Mouse (Mus musculus): ENCODE data around the gene Spty2d1. TPM values are rescaled to one million over a fixed set of nuclear protein-coding genes. Genes with fewer than 3 reads are reported as not detected.
"Not testable (repeated sequence)": the region's sequence is repeated elsewhere in the genome, so short reads cannot be mapped to it uniquely, and the experiment has no call there.

The Spty2d1 gene
- polyA plus RNA-seq, 1 experiment from 2014 or later, result 13.1 TPM

- not testable (repeated sequence) for H3K4me1 ChIP-seq (ENCODE audit: control insufficient read depth, insufficient read depth, low read length); H3K4me3 ChIP-seq (ENCODE audit: low read length); H3K4me2 ChIP-seq (ENCODE audit: low read depth, low read length); H3K27ac ChIP-seq (ENCODE audit: low read length); H3K27me3 ChIP-seq (ENCODE audit: control insufficient read depth, insufficient read depth, low read length); H3K36me3 ChIP-seq (ENCODE audit: control insufficient read depth, insufficient read depth); H3K9me3 ChIP-seq (replicated peaks; ENCODE audit: control insufficient read depth, low read length); H3K9ac ChIP-seq (ENCODE audit: low read length); ATAC-seq (replicated peaks; ENCODE audit: extremely low read depth, insufficient read depth, low FRiP score)
- 73% methylated on average over 3 of the region's 3 CpGs for WGBS
Observed at GRCm38 (mm10) chr7:47026899-47027298, 18.7 kb upstream of the Spty2d1 start.

DNA sequence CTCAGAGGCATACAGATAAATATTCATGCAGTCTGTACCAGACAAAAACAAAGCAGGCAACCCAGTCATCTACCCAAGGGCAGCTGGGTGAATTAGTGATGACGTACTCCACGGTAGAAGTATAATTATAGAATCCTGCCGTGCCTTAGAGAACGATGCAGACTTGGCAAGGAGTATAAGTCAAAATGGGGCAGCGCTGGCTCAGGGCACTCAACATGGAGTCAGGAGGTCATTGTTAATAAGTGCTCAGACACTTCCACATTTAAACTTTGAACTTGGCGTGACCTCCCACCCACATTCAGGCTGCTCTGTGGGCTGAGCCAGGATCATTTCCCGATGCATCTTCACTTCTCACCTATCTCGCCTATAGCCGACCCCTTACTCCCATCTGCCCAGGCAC lies 17.2 kb upstream of the Spty2d1 start:
- WGBS, result 47% methylated on average over 9 of the region's 9 CpGs

GRCm38 (mm10) chr7:47024454-47024853 lies 16.2 kb upstream of the Spty2d1 start:
- H3K4me1 ChIP-seq (ENCODE audit: control insufficient read depth, insufficient read depth, low read length), result no peaks in the 10 kb centered on the region; the same call in 1 of the 2 replicates
- H3K4me2 ChIP-seq (ENCODE audit: low read depth, low read length), result no peak overlapping the region
- H3K27ac ChIP-seq (ENCODE audit: low read length), result no peak overlapping the region
- H3K9me3 ChIP-seq (replicated peaks; ENCODE audit: control insufficient read depth, low read length), result no peaks in the 10 kb centered on the region
- ATAC-seq (replicated peaks; ENCODE audit: extremely low read depth, insufficient read depth, low FRiP score), result no peak
- no peaks in the 10 kb centered on the region for H3K27me3 ChIP-seq (ENCODE audit: control insufficient read depth, insufficient read depth, low read length)
- 83% methylated on average over 7 of the region's 7 CpGs for WGBS
- H3K4me3 ChIP-seq (ENCODE audit: low read length), result no peak overlapping the region
- no peaks in the 10 kb centered on the region for H3K36me3 ChIP-seq (ENCODE audit: control insufficient read depth, insufficient read depth)
- no peak overlapping the region for H3K9ac ChIP-seq (ENCODE audit: low read length)

More for the DNA sequence above, 17.2 kb upstream of the Spty2d1 start:
- no peaks in the 10 kb centered on the region for H3K9me3 ChIP-seq (replicated peaks; ENCODE audit: control insufficient read depth, low read length)
- H3K27ac ChIP-seq (ENCODE audit: low read length), result no peak overlapping the region
- no peak overlapping the region for H3K9ac ChIP-seq (ENCODE audit: low read length)
- peak; percentile 28; the same call in 1 of the 2 replicates for ATAC-seq (replicated peaks; ENCODE audit: extremely low read depth, insufficient read depth, low FRiP score)
- H3K4me3 ChIP-seq (ENCODE audit: low read length), result no peak overlapping the region
- no peaks in the 10 kb centered on the region for H3K27me3 ChIP-seq (ENCODE audit: control insufficient read depth, insufficient read depth, low read length)
- no peak overlapping the region for H3K4me2 ChIP-seq (ENCODE audit: low read depth, low read length)
- no peaks in the 10 kb centered on the region; the same call in 1 of the 2 replicates for H3K4me1 ChIP-seq (ENCODE audit: control insufficient read depth, insufficient read depth, low read length)
- H3K36me3 ChIP-seq (ENCODE audit: control insufficient read depth, insufficient read depth), result no peaks in the 10 kb centered on the region

GRCm38 (mm10) chr7:47023530-47023929 lies 15.3 kb upstream of the Spty2d1 start:
- no peak overlapping the region for H3K9ac ChIP-seq (ENCODE audit: low read length)
- no peak overlapping the region for H3K4me2 ChIP-seq (ENCODE audit: low read depth, low read length)
- H3K9me3 ChIP-seq (replicated peaks; ENCODE audit: control insufficient read depth, low read length), result no peaks in the 10 kb centered on the region
- H3K4me3 ChIP-seq (ENCODE audit: low read length), result no peak overlapping the region
- WGBS, result 12% methylated on average over 6 of the region's 6 CpGs
- no peaks in the 10 kb centered on the region; the same call in 1 of the 2 replicates for H3K4me1 ChIP-seq (ENCODE audit: control insufficient read depth, insufficient read depth, low read length)
- no peak overlapping the region for H3K27ac ChIP-seq (ENCODE audit: low read length)
- H3K36me3 ChIP-seq (ENCODE audit: control insufficient read depth, insufficient read depth), result no peaks in the 10 kb centered on the region
- no peak for ATAC-seq (replicated peaks; ENCODE audit: extremely low read depth, insufficient read depth, low FRiP score)
- H3K27me3 ChIP-seq (ENCODE audit: control insufficient read depth, insufficient read depth, low read length), result no peaks in the 10 kb centered on the region

DNA sequence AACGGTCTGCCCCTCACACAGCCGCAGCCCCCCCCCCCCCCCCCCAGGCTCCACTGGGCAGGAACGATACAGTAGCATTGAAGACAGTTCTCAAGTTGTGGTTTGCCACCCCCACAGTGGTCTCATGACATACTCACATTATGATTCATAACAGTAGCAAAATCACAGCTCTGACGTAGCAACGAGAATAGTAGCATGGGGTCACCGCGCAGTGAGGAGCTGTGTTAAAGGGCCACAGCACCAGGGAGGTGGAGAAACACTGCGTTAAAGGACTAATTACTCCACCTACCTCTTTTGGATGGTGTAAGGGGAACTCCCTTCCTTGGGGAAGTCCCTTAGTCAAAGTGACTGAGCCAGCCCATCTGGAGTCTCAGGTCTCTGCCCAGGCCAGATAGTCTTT lies 14.3 kb upstream of the Spty2d1 start:
- Histone ChIP-seq H3K4me3 (ENCODE audit: low read length) (no peak overlapping the region), H3K4me1 (ENCODE audit: control insufficient read depth, insufficient read depth, low read length) (no peaks in the 10 kb centered on the region; the same call in 1 of the 2 replicates), H3K36me3 (ENCODE audit: control insufficient read depth, insufficient read depth) (no peaks in the 10 kb centered on the region), H3K9ac (ENCODE audit: low read length) (no peak overlapping the region), H3K27ac (ENCODE audit: low read length) (no peak overlapping the region), H3K4me2 (ENCODE audit: low read depth, low read length) (no peak overlapping the region), H3K9me3 (replicated peaks; ENCODE audit: control insufficient read depth, low read length) (no peaks in the 10 kb centered on the region), H3K27me3 (ENCODE audit: control insufficient read depth, insufficient read depth, low read length) (no peaks in the 10 kb centered on the region)
- WGBS, result 54% methylated on average over 8 of the region's 8 CpGs
- ATAC-seq (replicated peaks; ENCODE audit: extremely low read depth, insufficient read depth, low FRiP score), result no peak

DNA sequence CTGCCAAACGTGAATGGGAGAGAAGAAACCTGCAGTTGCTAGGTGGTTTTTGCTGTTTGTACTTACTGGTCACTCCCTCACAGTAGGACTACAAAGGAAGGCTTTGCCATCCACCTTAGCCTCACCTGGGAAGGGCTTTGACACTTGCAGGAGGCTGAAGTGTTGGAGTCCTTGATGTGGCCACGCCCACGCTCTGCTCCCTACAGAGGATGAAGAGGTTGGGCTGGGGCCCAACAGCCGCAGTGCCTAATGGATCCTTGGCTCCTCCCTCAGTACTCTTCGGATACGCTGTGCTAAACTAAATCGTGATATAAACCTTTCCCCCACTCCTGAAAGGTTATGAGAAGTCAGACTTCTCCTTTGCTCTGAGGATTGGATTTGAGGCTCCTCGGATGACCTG lies 12.7 kb upstream of the Spty2d1 start:
- Histone ChIP-seq H3K9me3 (replicated peaks; ENCODE audit: control insufficient read depth, low read length) (no peaks in the 10 kb centered on the region), H3K9ac (ENCODE audit: low read length) (no peak overlapping the region), H3K4me3 (ENCODE audit: low read length) (no peak overlapping the region), H3K36me3 (ENCODE audit: control insufficient read depth, insufficient read depth) (no peaks in the 10 kb centered on the region), H3K27ac (ENCODE audit: low read length) (no peak overlapping the region), H3K27me3 (ENCODE audit: control insufficient read depth, insufficient read depth, low read length) (no peaks in the 10 kb centered on the region), H3K4me1 (ENCODE audit: control insufficient read depth, insufficient read depth, low read length) (no peaks in the 10 kb centered on the region; the same call in 1 of the 2 replicates), H3K4me2 (ENCODE audit: low read depth, low read length) (peak overlapping the region; percentile 29; the same call in 1 of the 2 replicates)
- no peak for ATAC-seq (replicated peaks; ENCODE audit: extremely low read depth, insufficient read depth, low FRiP score)
- 9% methylated on average over 8 of the region's 8 CpGs for WGBS

DNA sequence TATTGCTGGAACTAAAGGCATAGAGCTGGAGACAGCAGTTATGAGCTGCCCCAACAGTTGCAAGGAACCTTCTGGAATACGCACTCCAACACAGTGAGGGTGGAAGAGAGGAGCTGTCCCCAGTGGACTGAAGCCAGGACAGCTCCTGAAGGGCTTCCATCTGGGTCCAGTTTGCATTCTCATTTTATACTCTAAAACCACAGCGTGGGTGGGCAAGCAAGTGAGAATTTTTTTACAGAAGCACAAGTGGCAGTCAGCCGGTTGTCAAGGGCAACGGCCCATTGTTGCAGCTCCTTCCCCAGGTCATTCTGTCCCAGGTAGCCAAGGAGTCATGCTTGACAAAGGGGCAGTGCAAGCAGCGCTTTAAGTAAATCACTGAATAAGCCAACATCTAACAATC lies 11.4 kb upstream of the Spty2d1 start:
- no peaks in the 10 kb centered on the region for H3K36me3 ChIP-seq (ENCODE audit: control insufficient read depth, insufficient read depth)
- H3K4me1 ChIP-seq (ENCODE audit: control insufficient read depth, insufficient read depth, low read length), result peaks cover 8% of the 10 kb centered on the region
- H3K27me3 ChIP-seq (ENCODE audit: control insufficient read depth, insufficient read depth, low read length), result no peaks in the 10 kb centered on the region
- no peak overlapping the region for H3K9ac ChIP-seq (ENCODE audit: low read length)
- no peak for ATAC-seq (replicated peaks; ENCODE audit: extremely low read depth, insufficient read depth, low FRiP score)
- 70% methylated on average over 5 of the region's 5 CpGs for WGBS
- no peaks in the 10 kb centered on the region for H3K9me3 ChIP-seq (replicated peaks; ENCODE audit: control insufficient read depth, low read length)
- no peak overlapping the region for H3K4me3 ChIP-seq (ENCODE audit: low read length)
- H3K27ac ChIP-seq (ENCODE audit: low read length), result no peak overlapping the region
- no peak overlapping the region for H3K4me2 ChIP-seq (ENCODE audit: low read depth, low read length)

- Histone ChIP-seq H3K4me3 (ENCODE audit: low read length) (no peak overlapping the region), H3K9ac (ENCODE audit: low read length) (no peak overlapping the region), H3K36me3 (ENCODE audit: control insufficient read depth, insufficient read depth) (no peaks in the 10 kb centered on the region), H3K4me2 (ENCODE audit: low read depth, low read length) (no peak overlapping the region), H3K9me3 (replicated peaks; ENCODE audit: control insufficient read depth, low read length) (no peaks in the 10 kb centered on the region), H3K4me1 (ENCODE audit: control insufficient read depth, insufficient read depth, low read length) (peaks cover 16% of the 10 kb centered on the region), H3K27ac (ENCODE audit: low read length) (no peak overlapping the region), H3K27me3 (ENCODE audit: control insufficient read depth, insufficient read depth, low read length) (no peaks in the 10 kb centered on the region)
- WGBS, result 71% methylated on average over 7 of the region's 7 CpGs
- no peak for ATAC-seq (replicated peaks; ENCODE audit: extremely low read depth, insufficient read depth, low FRiP score)
Observed at GRCm38 (mm10) chr7:47017146-47017545, 8.9 kb upstream of the Spty2d1 start.

- no peak for ATAC-seq (replicated peaks; ENCODE audit: extremely low read depth, insufficient read depth, low FRiP score)
- Histone ChIP-seq H3K9me3 (replicated peaks; ENCODE audit: control insufficient read depth, low read length) (no peaks in the 10 kb centered on the region), H3K4me2 (ENCODE audit: low read depth, low read length) (no peak overlapping the region), H3K27ac (ENCODE audit: low read length) (no peak overlapping the region), H3K4me3 (ENCODE audit: low read length) (no peak overlapping the region), H3K9ac (ENCODE audit: low read length) (no peak overlapping the region), H3K4me1 (ENCODE audit: control insufficient read depth, insufficient read depth, low read length) (peaks cover 16% of the 10 kb centered on the region), H3K27me3 (ENCODE audit: control insufficient read depth, insufficient read depth, low read length) (no peaks in the 10 kb centered on the region), H3K36me3 (ENCODE audit: control insufficient read depth, insufficient read depth) (no peaks in the 10 kb centered on the region)
- 56% methylated on average over 3 of the region's 3 CpGs for WGBS
Observed at GRCm38 (mm10) chr7:47016602-47017001, 8.4 kb upstream of the Spty2d1 start.

Measured in heart, embryonic 16.5 days (tissue).